Comparison of ENCODE assay signal across 11 mouse cellular contexts in genomic region chr13:101032594-101032993, GRCm38 (mm10).
A peak's percentile ranks its signal among the peaks of the same experiment; 100 is the strongest.
DNase-seq lines count a peak whose midpoint lies in the region; ATAC-seq and TF ChIP-seq lines count a peak whose summit lies in the region.
"Had no signal": no experiment of that assay in that cellular context is flagged by ENCODE, and none has a peak within 500 bp of the region (broad histone marks: within the 10 kb centered on the region; RNA-seq: fewer than 3 reads in every experiment).

No protein-coding gene starts in this region.

- H3K27ac ChIP-seq in liver, postnatal 0 days (ENCODE audit: low read depth), result no peak overlapping the region
- H3K27ac ChIP-seq: midbrain, embryonic 13.5 days had no signal

- TF ChIP-seq CTCF in liver, postnatal 0 days (IDR thresholded peaks at IDR 0.05; ENCODE audit: low read depth), result no peak

- H3K9ac ChIP-seq in liver, postnatal 0 days (replicated peaks), result no peak overlapping the region
- H3K9ac ChIP-seq: midbrain, embryonic 13.5 days had no signal

- H3K4me2 ChIP-seq in liver, postnatal 0 days (ENCODE audit: low read depth, low read length), result no peak overlapping the region
- H3K4me2 ChIP-seq: midbrain, embryonic 13.5 days had no signal

- H3K36me3 ChIP-seq in liver, postnatal 0 days (replicated peaks; ENCODE audit: insufficient read depth, low read length), result no peaks in the 10 kb centered on the region
- H3K36me3 ChIP-seq: midbrain, embryonic 13.5 days had no signal

- H3K9me3 ChIP-seq in liver, postnatal 0 days (ENCODE audit: low read length), result no peaks in the 10 kb centered on the region
- H3K9me3 ChIP-seq: midbrain, embryonic 13.5 days had no signal

- TF ChIP-seq EP300 in liver, postnatal 0 days (IDR thresholded peaks at IDR 0.05; ENCODE audit: low read depth), result no peak

- H3K4me1 ChIP-seq in liver, postnatal 0 days (ENCODE audit: insufficient read depth), result no peaks in the 10 kb centered on the region
- H3K4me1 ChIP-seq: midbrain, embryonic 13.5 days had no signal

- WGBS in liver, postnatal 0 days (ENCODE audit: insufficient replicate concordance), result 59% methylated on average over 1 of the region's 1 CpGs

- no peak for ATAC-seq in liver, postnatal 0 days
- ATAC-seq: midbrain, embryonic 13.5 days had no signal

- H3K4me3 ChIP-seq in liver, postnatal 0 days (ENCODE audit: low read depth, low read length), result no peak overlapping the region
- H3K4me3 ChIP-seq: midbrain, embryonic 13.5 days had no signal

- H3K27me3 ChIP-seq in liver, postnatal 0 days (ENCODE audit: insufficient read depth, low read length), result no peaks in the 10 kb centered on the region
- H3K27me3 ChIP-seq: midbrain, embryonic 13.5 days had no signal

- DNase-seq in adrenal gland, postnatal 10 days, result peak; percentile 37
- DNase-seq in adrenal gland, postnatal 25 days, result no peak
- peak; percentile 14 for DNase-seq in liver
- no peak for DNase-seq in liver, postnatal 0 days
- peak; percentile 34 for DNase-seq in ES-CJ7 (ENCODE audit: low read depth, low spot score)
- DNase-seq in hindlimb bud, embryonic 11.5 days (ENCODE audit: extremely low spot score, low read depth, low spot score), result peak; percentile 16
- DNase-seq in left cerebral cortex, adult 8-10 months (ENCODE audit: low spot score in 2 of 2), result no peak
- no peak for DNase-seq in left cerebral cortex, adult 18-20 months (ENCODE audit: low spot score in 2 of 2)
- DNase-seq: cerebellum, adult 2 months; right cerebral cortex, postnatal 4 days had no signal

Comparison
In these comparisons a context has a peak if more than half of its experiments do, and no peak if none do; other contexts are left out.
1. DNase-seq: peak in adrenal gland, postnatal 10 days (single experiment), liver (single experiment), ES-CJ7 (single experiment) and hindlimb bud, embryonic 11.5 days (single experiment); none in adrenal gland, postnatal 25 days (single experiment), liver, postnatal 0 days (single experiment), left cerebral cortex, adult 8-10 months (0 of 2) and left cerebral cortex, adult 18-20 months (0 of 2).